Mouse (Mus musculus): ENCODE data around the gene Minpp1. TPM values are rescaled to one million over a fixed set of nuclear protein-coding genes. Genes with fewer than 3 reads are reported as not detected.

Gene Minpp1
- polyA plus RNA-seq, 1 experiment from 2014 or later, result 69.1 TPM

GRCm38 (mm10) chr19:32510267-32510666 lies 24.7 kb downstream of the Minpp1 start:
- Histone ChIP-seq H3K4me2 (no peak overlapping the region), H3K36me3 (peaks cover 59% of the 10 kb centered on the region), H3K9ac (no peak overlapping the region), H3K4me1 (0 out of 2 replicates have a peak, but pooled peaks cover 9% of the 10 kb centered on the region), H3K9me3 (peaks cover 5% of the 10 kb centered on the region; the same call in 1 of the 2 replicates), H3K4me3 (no peak overlapping the region), H3K27ac (no peak overlapping the region), H3K27me3 (no peaks in the 10 kb centered on the region)
- no peak for ATAC-seq (ENCODE audit: insufficient number of reproducible peaks, insufficient read depth, low FRiP score, low TSS enrichment, low read depth)
- 77% methylated on average over 3 of the region's 3 CpGs for WGBS

- Histone ChIP-seq H3K4me3 (no peak overlapping the region), H3K27ac (no peak overlapping the region), H3K9ac (no peak overlapping the region), H3K27me3 (no peaks in the 10 kb centered on the region), H3K4me2 (no peak overlapping the region), H3K36me3 (peaks cover 64% of the 10 kb centered on the region), H3K9me3 (peaks cover 5% of the 10 kb centered on the region; the same call in 1 of the 2 replicates), H3K4me1 (0 out of 2 replicates have a peak, but pooled peaks cover 9% of the 10 kb centered on the region)
- ATAC-seq (ENCODE audit: insufficient number of reproducible peaks, insufficient read depth, low FRiP score, low TSS enrichment, low read depth), result no peak
- WGBS, result 96% methylated on average over 6 of the region's 6 CpGs
Observed at GRCm38 (mm10) chr19:32510962-32511361, 25.4 kb downstream of the Minpp1 start.

GRCm38 (mm10) chr19:32512518-32512917 lies 26.9 kb downstream of the Minpp1 start:
- peaks cover 5% of the 10 kb centered on the region; the same call in 1 of the 2 replicates for H3K9me3 ChIP-seq
- H3K9ac ChIP-seq, result no peak overlapping the region
- WGBS, result 41% methylated on average over 1 of the region's 1 CpGs
- ATAC-seq (ENCODE audit: insufficient number of reproducible peaks, insufficient read depth, low FRiP score, low TSS enrichment, low read depth), result no peak
- no peak overlapping the region for H3K4me2 ChIP-seq
- 0 out of 2 replicates have a peak, but pooled peaks cover 3% of the 10 kb centered on the region for H3K4me1 ChIP-seq
- no peaks in the 10 kb centered on the region for H3K27me3 ChIP-seq
- H3K36me3 ChIP-seq, result peaks cover 73% of the 10 kb centered on the region
- H3K4me3 ChIP-seq, result no peak overlapping the region
- H3K27ac ChIP-seq, result no peak overlapping the region

GRCm38 (mm10) chr19:32516575-32516974 lies 31.0 kb downstream of the Minpp1 start:
- WGBS, result 96% methylated on average over 9 of the region's 9 CpGs
- Histone ChIP-seq H3K9ac (no peak overlapping the region), H3K9me3 (peaks cover 5% of the 10 kb centered on the region; the same call in 1 of the 2 replicates), H3K27ac (no peak overlapping the region), H3K4me3 (no peak overlapping the region), H3K4me1 (no peaks in the 10 kb centered on the region), H3K36me3 (peaks cover 62% of the 10 kb centered on the region), H3K4me2 (no peak overlapping the region), H3K27me3 (no peaks in the 10 kb centered on the region)
- ATAC-seq (ENCODE audit: insufficient number of reproducible peaks, insufficient read depth, low FRiP score, low TSS enrichment, low read depth), result no peak

GRCm38 (mm10) chr19:32521446-32521845 lies 35.9 kb downstream of the Minpp1 start:
- Histone ChIP-seq H3K27ac (no peak overlapping the region), H3K36me3 (peaks cover 16% of the 10 kb centered on the region), H3K4me1 (peaks cover 11% of the 10 kb centered on the region), H3K9ac (no peak overlapping the region), H3K9me3 (no peaks in the 10 kb centered on the region), H3K27me3 (no peaks in the 10 kb centered on the region), H3K4me3 (no peak overlapping the region), H3K4me2 (no peak overlapping the region)
- no peak for ATAC-seq (ENCODE audit: insufficient number of reproducible peaks, insufficient read depth, low FRiP score, low TSS enrichment, low read depth)
- 79% methylated on average over 3 of the region's 3 CpGs for WGBS

- Histone ChIP-seq H3K4me3 (no peak overlapping the region), H3K36me3 (peaks cover 8% of the 10 kb centered on the region), H3K9ac (no peak overlapping the region), H3K27me3 (no peaks in the 10 kb centered on the region), H3K4me1 (peaks cover 11% of the 10 kb centered on the region), H3K4me2 (no peak overlapping the region), H3K27ac (no peak overlapping the region), H3K9me3 (no peaks in the 10 kb centered on the region)
- WGBS, result 77% methylated on average over 5 of the region's 5 CpGs
- ATAC-seq (ENCODE audit: insufficient number of reproducible peaks, insufficient read depth, low FRiP score, low TSS enrichment, low read depth), result no peak
Observed at GRCm38 (mm10) chr19:32522247-32522646, 36.7 kb downstream of the Minpp1 start.

- peaks cover 3% of the 10 kb centered on the region; the same call in 1 of the 2 replicates for H3K36me3 ChIP-seq
- no peak overlapping the region for H3K9ac ChIP-seq
- H3K4me2 ChIP-seq, result no peak overlapping the region
- H3K4me3 ChIP-seq, result no peak overlapping the region
- 77% methylated on average over 8 of the region's 8 CpGs for WGBS
- no peaks in the 10 kb centered on the region for H3K9me3 ChIP-seq
- no peak overlapping the region for H3K27ac ChIP-seq
- peaks cover 11% of the 10 kb centered on the region for H3K4me1 ChIP-seq
- no peaks in the 10 kb centered on the region for H3K27me3 ChIP-seq
- ATAC-seq (ENCODE audit: insufficient number of reproducible peaks, insufficient read depth, low FRiP score, low TSS enrichment, low read depth), result no peak
Observed at GRCm38 (mm10) chr19:32522753-32523307, 37.3 kb downstream of the Minpp1 start.

GRCm38 (mm10) chr19:32523769-32524515 lies 38.4 kb downstream of the Minpp1 start:
- no peak overlapping the region for H3K27ac ChIP-seq
- no peak overlapping the region for H3K4me3 ChIP-seq
- 47% methylated on average over 14 of the region's 14 CpGs for WGBS
- no peaks in the 10 kb centered on the region for H3K9me3 ChIP-seq
- H3K4me2 ChIP-seq, result no peak overlapping the region
- no peaks in the 10 kb centered on the region for H3K36me3 ChIP-seq
- no peak overlapping the region for H3K9ac ChIP-seq
- no peaks in the 10 kb centered on the region for H3K27me3 ChIP-seq
- ATAC-seq (ENCODE audit: insufficient number of reproducible peaks, insufficient read depth, low FRiP score, low TSS enrichment, low read depth), result no peak
- H3K4me1 ChIP-seq, result peaks cover 11% of the 10 kb centered on the region

GRCm38 (mm10) chr19:32524516-32524860 lies 38.9 kb downstream of the Minpp1 start:
- 30% methylated on average over 3 of the region's 3 CpGs for WGBS
- Histone ChIP-seq H3K9me3 (no peaks in the 10 kb centered on the region), H3K4me1 (peaks cover 11% of the 10 kb centered on the region), H3K9ac (no peak overlapping the region), H3K36me3 (no peaks in the 10 kb centered on the region), H3K4me2 (no peak overlapping the region), H3K4me3 (no peak overlapping the region), H3K27ac (no peak overlapping the region), H3K27me3 (no peaks in the 10 kb centered on the region)
- ATAC-seq (ENCODE audit: insufficient number of reproducible peaks, insufficient read depth, low FRiP score, low TSS enrichment, low read depth), result no peak

GRCm38 (mm10) chr19:32527139-32527538 lies 41.6 kb downstream of the Minpp1 start:
- Histone ChIP-seq H3K9ac (no peak overlapping the region), H3K36me3 (no peaks in the 10 kb centered on the region), H3K4me2 (no peak overlapping the region), H3K4me3 (no peak overlapping the region), H3K27me3 (no peaks in the 10 kb centered on the region), H3K27ac (no peak overlapping the region), H3K4me1 (peaks cover 11% of the 10 kb centered on the region), H3K9me3 (no peaks in the 10 kb centered on the region)
- WGBS, result 90% methylated on average over 5 of the region's 5 CpGs
- no peak for ATAC-seq (ENCODE audit: insufficient number of reproducible peaks, insufficient read depth, low FRiP score, low TSS enrichment, low read depth)

GRCm38 (mm10) chr19:32528723-32529122 lies 43.2 kb downstream of the Minpp1 start:
- H3K4me3 ChIP-seq, result no peak overlapping the region
- 68% methylated on average over 3 of the region's 3 CpGs for WGBS
- no peak overlapping the region for H3K27ac ChIP-seq
- peaks cover 9% of the 10 kb centered on the region for H3K4me1 ChIP-seq
- H3K4me2 ChIP-seq, result no peak overlapping the region
- no peaks in the 10 kb centered on the region for H3K9me3 ChIP-seq
- ATAC-seq (ENCODE audit: insufficient number of reproducible peaks, insufficient read depth, low FRiP score, low TSS enrichment, low read depth), result no peak
- no peaks in the 10 kb centered on the region for H3K27me3 ChIP-seq
- H3K36me3 ChIP-seq, result no peaks in the 10 kb centered on the region
- H3K9ac ChIP-seq, result no peak overlapping the region
